Mouse (Mus musculus) spleen, adult 2 months (tissue): ENCODE measurements around the gene Prelid1.

Experiments used
- CTCF ChIP-seq: fragments of 200-500 bp; IDR thresholded peaks from 2 replicates; pipeline ENCODE4 v1.5.1; 2011; ENCODE audit warnings: mild to moderate bottlenecking, inconsistent platforms; ENCODE audit not compliant: insufficient read depth, insufficient read length, insufficient replicate concordance; ENCODE audit errors: extremely low read depth
- POLR2A ChIP-seq: fragments of 200-500 bp; IDR thresholded peaks from 2 replicates; pipeline ENCODE4 v1.6.1; 2011; ENCODE audit warnings: low read depth, low read length, inconsistent platforms

- no peak for TF ChIP-seq POLR2A
- TF ChIP-seq CTCF: no peak
Observed at GRCm38 (mm10) chr13:55313051-55313450, 7.2 kb upstream of the Prelid1 start.
